ENCODE assay signal across 12 mouse cellular contexts in the genomic region with DNA sequence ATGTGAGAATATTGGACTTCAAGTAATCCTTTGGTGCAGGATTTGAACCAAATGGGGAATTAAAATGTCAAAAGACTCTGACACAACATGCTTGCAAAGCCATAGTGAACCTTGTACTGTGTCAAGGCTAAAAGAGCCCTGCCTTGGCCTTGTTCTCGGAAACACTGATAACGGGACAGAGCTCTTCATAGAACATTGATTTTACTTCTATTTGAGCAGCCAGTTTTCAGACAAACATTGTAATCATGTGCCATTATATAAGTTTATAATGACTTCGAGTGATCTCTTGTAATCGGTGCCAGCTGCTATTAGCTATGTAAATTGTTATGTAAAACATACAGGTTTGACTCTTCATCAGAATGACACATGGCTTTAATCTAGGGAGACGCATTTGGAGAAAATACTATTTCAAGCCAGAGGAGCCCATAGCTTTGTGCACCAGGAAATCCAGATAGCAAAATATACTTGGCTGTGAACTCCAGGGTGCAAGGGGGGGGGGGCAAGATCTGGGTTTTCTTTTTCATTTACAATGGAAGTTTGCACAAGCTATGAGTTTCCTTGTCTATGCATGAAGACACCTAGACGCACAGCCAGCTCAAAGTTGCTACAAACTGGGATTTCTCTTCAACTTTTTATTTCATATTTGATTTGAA.
A peak's percentile ranks its signal among the peaks of the same experiment; 100 is the strongest.
DNase-seq lines count a peak whose midpoint lies in the region; ATAC-seq and TF ChIP-seq lines count a peak whose summit lies in the region.
"Had no signal": no experiment of that assay in that cellular context is flagged by ENCODE, and none has a peak within 500 bp of the region (broad histone marks: within the 10 kb centered on the region; RNA-seq: fewer than 3 reads in every experiment).

No protein-coding gene starts in this region.

- no peaks in the 10 kb centered on the region for H3K36me3 ChIP-seq in embryonic facial prominence, embryonic 11.5 days (replicated peaks; ENCODE audit: control insufficient read depth, insufficient read depth, low read depth, low read length)
- H3K36me3 ChIP-seq in embryonic facial prominence, embryonic 10.5 days (replicated peaks): peaks cover 19% of the 10 kb centered on the region
- peaks cover 26% of the 10 kb centered on the region; the same call in 1 of the 2 replicates for H3K36me3 ChIP-seq in kidney, embryonic 16.5 days (ENCODE audit: insufficient read depth, low read length)
- no peaks in the 10 kb centered on the region for H3K36me3 ChIP-seq in testis, adult 2 months (ENCODE audit: control insufficient read depth, insufficient read depth, low read length)
- H3K36me3 ChIP-seq: forebrain, embryonic 12.5 days; midbrain, embryonic 15.5 days had no signal

- H3K4me2 ChIP-seq in embryonic facial prominence, embryonic 11.5 days (ENCODE audit: low read depth, low read length): no peak overlapping the region
- no peak overlapping the region for H3K4me2 ChIP-seq in kidney, embryonic 16.5 days (replicated peaks; ENCODE audit: low read depth, low read length)
- H3K4me2 ChIP-seq: forebrain, embryonic 12.5 days; midbrain, embryonic 15.5 days had no signal

- no peak overlapping the region for H3K9ac ChIP-seq in embryonic facial prominence, embryonic 11.5 days (replicated peaks; ENCODE audit: low read length)
- no peak overlapping the region for H3K9ac ChIP-seq in kidney, embryonic 16.5 days (replicated peaks; ENCODE audit: low read length)
- H3K9ac ChIP-seq: forebrain, embryonic 12.5 days; midbrain, embryonic 15.5 days had no signal

- 54% methylated on average over 6 of the region's 6 CpGs for WGBS in embryonic facial prominence, embryonic 11.5 days
- WGBS in embryonic facial prominence, embryonic 10.5 days: 68% methylated on average over 6 of the region's 6 CpGs
- 78% methylated on average over 6 of the region's 6 CpGs for WGBS in kidney, embryonic 16.5 days

- no peaks in the 10 kb centered on the region for H3K9me3 ChIP-seq in embryonic facial prominence, embryonic 11.5 days (replicated peaks; ENCODE audit: control insufficient read depth, low read length)
- H3K9me3 ChIP-seq in embryonic facial prominence, embryonic 10.5 days: no peaks in the 10 kb centered on the region
- no peaks in the 10 kb centered on the region for H3K9me3 ChIP-seq in kidney, embryonic 16.5 days (ENCODE audit: low read length)
- H3K9me3 ChIP-seq: forebrain, embryonic 12.5 days; midbrain, embryonic 15.5 days had no signal

- no peak for TF ChIP-seq CTCF in testis, adult 2 months (IDR thresholded peaks at IDR 0.05; ENCODE audit: control insufficient read depth, insufficient read depth, insufficient replicate concordance, low read depth, low read length)

- peak; percentile 41 for DNase-seq in embryonic facial prominence, embryonic 11.5 days (ENCODE audit: low spot score)
- no peak for DNase-seq in embryonic facial prominence, embryonic 10.5 days (ENCODE audit: low spot score)
- DNase-seq in kidney, adult 9 months: no peak
- DNase-seq in testis, postnatal 10 days (ENCODE audit: low spot score): no peak
- no peak for DNase-seq in urinary bladder, postnatal 36 days (ENCODE audit: low spot score in 2 of 2)
- DNase-seq in retina, embryonic 14.5 days (ENCODE audit: low spot score): no peak
- DNase-seq: layer of hippocampus, postnatal 36 days had no signal

- H3K27ac ChIP-seq in embryonic facial prominence, embryonic 11.5 days (replicated peaks; ENCODE audit: low read depth, low read length): no peak overlapping the region
- H3K27ac ChIP-seq in embryonic facial prominence, embryonic 10.5 days (replicated peaks): no peak overlapping the region
- peak overlapping the region; percentile 56; the same call in 1 of the 2 replicates for H3K27ac ChIP-seq in kidney, embryonic 16.5 days (ENCODE audit: low read length)
- H3K27ac ChIP-seq in testis, adult 2 months (ENCODE audit: control insufficient read depth, insufficient read depth, low read depth, low read length): peak overlapping the region; percentile 61; the same call in 1 of the 2 replicates
- H3K27ac ChIP-seq: midbrain, embryonic 15.5 days had no signal

- no peak overlapping the region for H3K4me3 ChIP-seq in embryonic facial prominence, embryonic 11.5 days (ENCODE audit: low read depth, low read length)
- no peak overlapping the region for H3K4me3 ChIP-seq in embryonic facial prominence, embryonic 10.5 days
- no peak overlapping the region for H3K4me3 ChIP-seq in kidney, embryonic 16.5 days (ENCODE audit: low read length)
- no peak overlapping the region for H3K4me3 ChIP-seq in testis, adult 2 months (ENCODE audit: control insufficient read depth, low read depth, low read length)
- H3K4me3 ChIP-seq: forebrain, embryonic 12.5 days; midbrain, embryonic 15.5 days had no signal

- no peaks in the 10 kb centered on the region for H3K27me3 ChIP-seq in embryonic facial prominence, embryonic 11.5 days (ENCODE audit: control insufficient read depth, insufficient read depth, low read length)
- H3K27me3 ChIP-seq in embryonic facial prominence, embryonic 10.5 days (replicated peaks; ENCODE audit: low read depth, poor library complexity, severe bottlenecking): no peaks in the 10 kb centered on the region
- H3K27me3 ChIP-seq in kidney, embryonic 16.5 days (ENCODE audit: insufficient read depth, low read length): no peaks in the 10 kb centered on the region
- H3K27me3 ChIP-seq in testis, adult 2 months (ENCODE audit: control insufficient read depth, insufficient read depth, low read length): no peaks in the 10 kb centered on the region
- H3K27me3 ChIP-seq: forebrain, embryonic 12.5 days; midbrain, embryonic 15.5 days had no signal

- TF ChIP-seq POLR2A in testis, adult 2 months (IDR thresholded peaks at IDR 0.05; ENCODE audit: control insufficient read depth, low read depth, low read length): no peak

- ATAC-seq in embryonic facial prominence, embryonic 11.5 days (replicated peaks; ENCODE audit: insufficient number of reproducible peaks, low FRiP score, low TSS enrichment, low read depth): no peak
- ATAC-seq in kidney, embryonic 16.5 days (ENCODE audit: low FRiP score, low TSS enrichment): no peak
- ATAC-seq: activated CD4-positive, CD25-positive, alpha-beta regulatory T cell, adult 4 months; midbrain, embryonic 15.5 days had no signal

- H3K4me1 ChIP-seq in embryonic facial prominence, embryonic 11.5 days (ENCODE audit: control insufficient read depth, insufficient read depth, low read length): no peaks in the 10 kb centered on the region
- peaks cover 44% of the 10 kb centered on the region for H3K4me1 ChIP-seq in embryonic facial prominence, embryonic 10.5 days
- H3K4me1 ChIP-seq in kidney, embryonic 16.5 days (ENCODE audit: insufficient read depth, low read length): peaks cover 28% of the 10 kb centered on the region
- H3K4me1 ChIP-seq in testis, adult 2 months (ENCODE audit: control insufficient read depth, insufficient read depth, low read length): no peaks in the 10 kb centered on the region

Comparison
In these comparisons a context has a peak if more than half of its experiments do, and no peak if none do; other contexts are left out.
1. H3K27ac ChIP-seq: peak in kidney, embryonic 16.5 days (single experiment) and testis, adult 2 months (single experiment); none in embryonic facial prominence, embryonic 11.5 days (single experiment) and embryonic facial prominence, embryonic 10.5 days (single experiment).